Mouse (Mus musculus) ZHBTc4 (cell line): ENCODE results near the gene Hmgn5.
A peak's percentile ranks its signal among the peaks of the same experiment; 100 is the strongest.

Experiments used
- DNase-seq: peaks from one replicate; pipeline ENCODE4 v3.0.0-alpha.2; 2011; ENCODE audit warnings: low read depth, low spot score

Gene Hmgn5

DNA sequence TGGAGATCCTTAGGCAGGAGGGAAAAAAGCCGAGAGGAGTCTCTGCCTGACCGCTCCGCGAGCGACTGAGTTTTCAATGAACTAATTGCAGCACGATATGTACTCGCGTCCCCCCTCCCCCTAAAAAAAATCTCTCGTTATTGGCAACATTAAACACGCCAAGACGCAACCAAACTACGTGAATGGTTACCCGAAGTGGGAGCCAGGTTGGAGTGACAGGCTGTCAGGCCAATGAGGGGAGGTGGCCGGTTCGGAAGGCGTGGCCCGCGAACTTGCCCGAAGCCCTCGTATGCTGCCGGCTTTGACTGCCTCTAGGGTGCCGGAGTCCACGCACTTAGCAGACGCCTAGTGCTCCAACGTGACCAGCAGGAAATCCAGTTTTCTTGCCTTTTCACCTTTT is at the start of gene Hmgn5:
Gene Hmgn5 (minus strand): TSS at position 122 of the 400 bp plus-strand sequence.
- peak; percentile 92 for DNase-seq

DNA sequence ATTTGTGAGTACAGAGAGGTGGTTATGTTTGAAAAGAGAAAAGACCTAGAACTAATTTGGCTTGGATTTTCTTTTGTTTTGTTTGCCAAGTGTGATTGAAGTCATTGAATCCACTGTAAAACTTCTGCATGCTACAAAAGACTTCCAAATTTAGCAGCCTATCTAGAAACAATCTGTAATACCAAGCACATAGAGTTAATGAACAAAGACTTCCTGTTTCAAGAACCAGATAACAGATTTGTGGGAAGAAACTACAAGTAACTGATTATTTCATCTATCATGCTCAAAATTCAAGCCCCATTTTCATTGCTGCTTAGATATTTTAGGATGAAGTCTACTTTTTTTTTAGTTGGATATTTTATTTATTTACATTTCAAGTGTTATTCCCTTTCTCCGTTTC is 34.6 kb upstream of the Hmgn5 start:
- DNase-seq, result no peak

DNA sequence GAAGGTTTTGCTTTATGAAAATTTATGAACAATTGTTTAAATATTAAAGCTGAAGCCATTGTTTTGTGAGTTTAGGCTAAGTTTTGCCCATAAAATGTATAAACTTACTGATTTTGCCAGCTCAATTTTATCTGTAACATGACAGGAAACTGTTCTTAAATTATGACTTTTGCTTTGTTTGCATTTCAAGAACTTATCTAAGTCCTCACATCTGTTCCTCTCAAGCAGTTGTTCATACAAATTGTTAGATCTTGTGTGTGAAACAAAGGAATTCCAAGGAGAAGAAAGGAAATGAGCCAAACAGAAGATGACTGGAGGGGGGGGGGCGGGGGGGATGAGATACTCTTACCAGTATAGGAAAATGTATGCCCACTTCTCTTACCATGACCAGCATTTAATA is 13.0 kb upstream of the Hmgn5 start:
- DNase-seq, result no peak

DNA sequence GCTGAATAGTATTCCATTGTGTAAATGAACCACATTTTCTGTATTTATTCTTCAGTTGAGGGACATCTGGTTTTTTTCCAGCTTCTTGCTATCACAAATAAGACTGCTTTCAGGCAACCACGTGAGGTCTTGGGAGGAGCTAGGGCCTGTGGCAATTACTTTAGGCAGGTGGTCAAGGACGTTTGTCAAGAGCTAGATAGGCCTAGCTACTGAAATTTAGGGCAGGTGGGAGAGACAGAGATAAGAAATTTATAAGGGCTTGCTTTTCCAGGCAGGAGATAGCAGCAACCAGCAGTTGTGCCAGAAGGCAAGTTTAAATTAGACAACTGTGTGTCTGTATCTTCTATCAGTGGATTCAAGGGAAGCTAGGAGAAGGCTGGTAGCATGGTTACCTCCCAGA is 7.7 kb upstream of the Hmgn5 start:
- DNase-seq, result no peak

DNA sequence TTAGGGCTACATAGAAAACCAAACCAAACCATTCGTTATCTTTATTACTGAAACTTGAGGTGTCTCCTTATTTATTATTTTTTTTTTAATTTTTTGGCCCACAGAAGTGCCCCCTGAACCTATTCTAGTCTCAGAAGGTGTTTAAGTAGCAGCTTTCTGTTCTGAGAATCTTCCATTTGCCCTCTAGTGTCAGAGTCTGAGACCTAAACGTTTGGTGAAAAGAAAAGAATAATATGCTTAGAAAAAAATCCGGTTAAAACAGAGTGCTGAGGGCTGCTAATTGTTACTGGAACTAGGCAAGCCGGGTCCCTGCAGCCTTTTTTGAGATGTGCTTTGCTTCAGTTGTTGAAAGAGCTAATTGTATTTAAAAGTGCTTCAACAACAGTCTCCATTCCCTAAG is 962 bp upstream of the Hmgn5 start:
- DNase-seq, result no peak

DNA sequence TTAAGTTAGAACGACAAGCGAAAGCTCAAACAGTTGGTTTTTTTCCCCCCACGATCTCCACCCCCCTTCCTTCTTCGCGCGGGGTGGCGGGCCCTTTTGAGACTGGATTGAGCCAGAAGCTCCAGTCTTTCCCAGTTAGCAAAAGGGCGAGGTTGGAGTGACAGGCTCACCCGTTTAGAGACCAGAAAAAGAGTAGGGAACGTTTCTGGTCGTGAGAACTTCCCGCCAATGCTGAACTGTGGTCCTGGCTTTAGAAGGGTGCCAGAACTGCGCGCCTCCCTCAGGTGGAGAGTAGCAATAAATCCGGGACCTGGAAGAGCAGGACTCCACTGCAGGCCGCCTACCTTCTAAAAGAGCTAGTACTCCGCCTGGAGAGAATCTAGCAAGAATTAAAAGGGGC is 482 bp upstream of the Hmgn5 start:
- DNase-seq, result peak; percentile 59

DNA sequence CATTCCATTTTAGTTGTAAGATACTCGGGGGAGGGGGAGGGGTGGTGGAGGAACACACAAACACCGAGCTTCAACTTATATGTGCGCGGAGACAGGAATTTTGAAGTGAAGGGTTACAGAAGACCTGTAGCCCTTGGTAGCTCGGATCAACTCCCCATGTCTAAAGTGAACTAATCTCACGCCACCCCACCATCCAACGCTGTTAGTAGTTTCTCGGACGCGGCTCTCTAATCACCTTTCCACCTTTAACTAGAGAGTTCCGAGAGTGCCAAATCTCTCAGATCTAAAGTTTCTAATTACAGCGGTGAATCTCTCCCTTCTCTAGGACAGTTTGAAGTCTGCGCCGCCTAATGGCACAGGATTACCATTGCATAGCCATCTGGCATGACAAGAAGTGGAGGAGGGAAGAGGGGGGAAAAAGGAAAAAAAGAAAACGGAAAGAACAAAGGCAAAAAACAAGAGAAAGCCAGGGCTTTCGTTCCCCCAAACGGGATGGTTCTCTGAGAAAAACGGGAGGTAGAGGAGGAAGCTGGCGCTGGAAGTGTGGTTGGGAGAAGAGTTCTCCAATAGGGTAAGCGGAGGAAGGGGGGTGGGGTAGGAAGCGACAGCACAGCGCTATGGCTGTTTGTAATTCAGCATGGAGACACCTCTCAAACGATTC is 703 bp downstream of the Hmgn5 start:
- peak; percentile 68 for DNase-seq

DNA sequence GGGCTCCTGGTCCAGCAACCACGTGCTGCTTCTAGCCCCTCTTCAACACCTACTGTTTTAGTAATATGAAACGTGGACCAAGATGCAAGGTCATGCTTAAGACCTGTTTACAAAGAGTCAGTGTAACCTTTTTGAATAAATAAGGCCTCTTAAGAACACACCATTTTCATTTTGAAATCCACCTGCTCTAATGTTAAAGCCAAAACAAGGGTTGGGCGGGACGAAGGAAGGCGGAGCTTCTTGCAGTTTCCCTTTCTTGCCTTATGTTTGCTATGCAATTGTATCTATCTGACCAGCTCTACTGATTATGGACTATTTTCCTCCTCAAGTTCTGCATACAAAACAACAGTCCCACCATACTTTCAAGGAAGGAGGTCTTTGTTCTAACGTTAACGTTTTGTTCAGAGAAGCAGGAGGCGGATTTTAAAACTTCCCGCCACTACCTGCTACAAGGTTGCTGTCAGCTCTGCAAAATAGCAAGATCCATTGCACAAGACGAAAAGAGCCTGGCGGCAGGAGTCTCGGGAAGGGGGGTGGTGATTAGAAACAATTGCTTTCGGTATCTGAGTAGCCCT is 1.5 kb downstream of the Hmgn5 start:
- peak; percentile 3 for DNase-seq

DNA sequence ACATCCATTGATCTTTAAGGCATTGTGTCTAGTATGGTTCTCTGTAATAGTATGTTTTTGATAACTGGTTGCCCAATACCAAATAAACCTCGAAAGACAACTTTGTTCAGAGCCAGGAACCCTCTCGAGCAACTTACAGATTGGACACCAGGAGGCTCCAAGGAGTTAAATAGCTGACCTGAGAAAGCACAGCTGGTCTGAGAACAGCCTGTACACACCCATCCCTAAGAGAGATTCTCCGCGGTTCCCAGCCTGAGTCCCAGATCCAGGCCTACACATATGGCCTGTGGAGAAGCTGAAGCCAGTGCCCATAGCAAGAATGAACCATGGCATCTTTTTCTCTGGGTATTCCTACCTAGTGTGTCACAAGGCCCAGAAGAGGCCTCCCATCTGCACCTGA is 11.9 kb downstream of the Hmgn5 start:
- peak; percentile 38 for DNase-seq
